Comparison of ENCODE assay signal across 21 mouse cellular contexts in genomic region chr12:87217596-87217995, GRCm38 (mm10). TPM values are rescaled to one million over a fixed set of nuclear protein-coding genes. Genes with fewer than 3 reads are reported as not detected.
DNase-seq lines count a peak whose midpoint lies in the region; ATAC-seq lines count a peak whose summit lies in the region.
"Had no signal": no experiment of that assay in that cellular context is flagged by ENCODE, and none has a peak within 500 bp of the region (broad histone marks: within the 10 kb centered on the region; RNA-seq: fewer than 3 reads in every experiment).

No protein-coding gene starts in this region.

- no peaks in the 10 kb centered on the region for H3K9me3 ChIP-seq in hindbrain, embryonic 13.5 days
- H3K9me3 ChIP-seq in embryonic facial prominence, embryonic 10.5 days, result no peaks in the 10 kb centered on the region
- H3K9me3 ChIP-seq: embryonic facial prominence, embryonic 13.5 days; embryonic facial prominence, embryonic 15.5 days; forebrain, embryonic 10.5 days; forebrain, embryonic 12.5 days had no signal

- H3K9ac ChIP-seq in hindbrain, embryonic 13.5 days, result no peak overlapping the region
- H3K9ac ChIP-seq: embryonic facial prominence, embryonic 13.5 days; embryonic facial prominence, embryonic 15.5 days; forebrain, embryonic 12.5 days had no signal

- DNase-seq in 3T3-L1 (ENCODE audit: low read depth, low spot score) (peak; percentile 21), 416B (ENCODE audit: low read depth) (peak; percentile 84), NIH3T3 (ENCODE audit: low read depth) (peak; percentile 21)
- no peak for DNase-seq in embryonic facial prominence, embryonic 10.5 days (ENCODE audit: low spot score)
- no peak for DNase-seq in gastrocnemius, postnatal 10 days
- DNase-seq: adrenal gland, adult 2 months; adrenal gland, postnatal 10 days; adrenal gland, postnatal 25 days; cerebellum, adult 11 months; cerebellum, adult 18-20 months; cerebellum, adult 9-10 months; cerebellum, postnatal 10 days; cerebellum, postnatal 25 days had no signal

- no peak overlapping the region for H3K4me2 ChIP-seq in hindbrain, embryonic 13.5 days
- H3K4me2 ChIP-seq: embryonic facial prominence, embryonic 13.5 days; embryonic facial prominence, embryonic 15.5 days; forebrain, embryonic 12.5 days had no signal

- ATAC-seq in hindbrain, embryonic 13.5 days (ENCODE audit: low FRiP score), result no peak
- ATAC-seq: forebrain, embryonic 14.5 days; forebrain, embryonic 16.5 days had no signal

- H3K27me3 ChIP-seq in hindbrain, embryonic 13.5 days, result no peaks in the 10 kb centered on the region
- H3K27me3 ChIP-seq in embryonic facial prominence, embryonic 10.5 days (replicated peaks; ENCODE audit: low read depth, poor library complexity, severe bottlenecking), result no peaks in the 10 kb centered on the region
- H3K27me3 ChIP-seq: embryonic facial prominence, embryonic 13.5 days; embryonic facial prominence, embryonic 15.5 days; forebrain, embryonic 12.5 days had no signal

- H3K36me3 ChIP-seq in hindbrain, embryonic 13.5 days, result no peaks in the 10 kb centered on the region
- H3K36me3 ChIP-seq in embryonic facial prominence, embryonic 10.5 days (replicated peaks), result no peaks in the 10 kb centered on the region
- H3K36me3 ChIP-seq: embryonic facial prominence, embryonic 13.5 days; embryonic facial prominence, embryonic 15.5 days; forebrain, embryonic 10.5 days; forebrain, embryonic 12.5 days had no signal

- H3K4me3 ChIP-seq in hindbrain, embryonic 13.5 days, result no peak overlapping the region
- no peak overlapping the region for H3K4me3 ChIP-seq in embryonic facial prominence, embryonic 10.5 days
- H3K4me3 ChIP-seq: embryonic facial prominence, embryonic 13.5 days; embryonic facial prominence, embryonic 15.5 days; erythroblast, embryonic 14.5 days; forebrain, embryonic 10.5 days; forebrain, embryonic 12.5 days had no signal

- no peaks in the 10 kb centered on the region for H3K4me1 ChIP-seq in hindbrain, embryonic 13.5 days (replicated peaks)
- H3K4me1 ChIP-seq in embryonic facial prominence, embryonic 10.5 days, result peaks cover 4% of the 10 kb centered on the region; the same call in 1 of the 2 replicates
- H3K4me1 ChIP-seq: embryonic facial prominence, embryonic 15.5 days had no signal

- H3K27ac ChIP-seq in hindbrain, embryonic 13.5 days, result no peak overlapping the region
- H3K27ac ChIP-seq in embryonic facial prominence, embryonic 10.5 days (replicated peaks), result no peak overlapping the region
- H3K27ac ChIP-seq: embryonic facial prominence, embryonic 13.5 days; embryonic facial prominence, embryonic 15.5 days; forebrain, embryonic 10.5 days; forebrain, embryonic 12.5 days had no signal

RNA-seq across cellular contexts. Expression of gene Tmed8, which starts 17.3 kb away (rescaled TPM):
- polyA plus RNA-seq in hindbrain, embryonic 13.5 days (2015; fragmentation: Nextera tagmentation; extraction: Ambion mirVana), result 4.1 and 4.2 TPM in 2 replicates
- polyA plus RNA-seq in embryonic facial prominence, embryonic 10.5 days (2016; fragmentation: Nextera tagmentation; extraction: Ambion mirVana), result 2.7 and 2.9 TPM in 2 replicates
- total RNA-seq in gastrocnemius, postnatal 10 days (2021), result 1 to 10 TPM; 2.4 to 3.5 TPM

RNA-seq across cellular contexts. Expression of gene Samd15, which starts 18.1 kb away (rescaled TPM):
- 1.7 and 2.4 TPM in 2 replicates for polyA plus RNA-seq in hindbrain, embryonic 13.5 days (2015; fragmentation: Nextera tagmentation; extraction: Ambion mirVana)
- 1.5 and 1.7 TPM in 2 replicates for polyA plus RNA-seq in embryonic facial prominence, embryonic 10.5 days (2016; fragmentation: Nextera tagmentation; extraction: Ambion mirVana)
- total RNA-seq in gastrocnemius, postnatal 10 days (2021), result under 1 TPM; 0.14 to 0.50 TPM
- polyA plus RNA-seq: erythroblast, embryonic 14.5 days had no signal

RNA-seq across cellular contexts. Expression of gene Noxred1, which starts 20.9 kb away (rescaled TPM):
- 1.6 and 2.1 TPM in 2 replicates for polyA plus RNA-seq in hindbrain, embryonic 13.5 days (2015; fragmentation: Nextera tagmentation; extraction: Ambion mirVana)
- polyA plus RNA-seq in embryonic facial prominence, embryonic 10.5 days (2016; fragmentation: Nextera tagmentation; extraction: Ambion mirVana), result 1.0 and 1.5 TPM in 2 replicates
- under 1 TPM in 1 of 2 experiments, not detected in 1; 0.27 TPM for total RNA-seq in gastrocnemius, postnatal 10 days (2021)
- polyA plus RNA-seq: adrenal gland, adult 2 months had no signal

RNA-seq across cellular contexts. Expression of gene Vipas39, which starts 48.5 kb away (rescaled TPM):
- 57.7 and 62.4 TPM in 2 replicates for polyA plus RNA-seq in hindbrain, embryonic 13.5 days (2015; fragmentation: Nextera tagmentation; extraction: Ambion mirVana)
- 54.9 and 56.5 TPM in 2 replicates for polyA plus RNA-seq in embryonic facial prominence, embryonic 10.5 days (2016; fragmentation: Nextera tagmentation; extraction: Ambion mirVana)
- 10 to 100 TPM; 12.1 to 14.5 TPM for total RNA-seq in gastrocnemius, postnatal 10 days (2021)

RNA-seq across cellular contexts. Expression of gene Ahsa1, which starts 48.7 kb away (rescaled TPM):
- 193 and 214 TPM in 2 replicates for polyA plus RNA-seq in hindbrain, embryonic 13.5 days (2015; fragmentation: Nextera tagmentation; extraction: Ambion mirVana)
- polyA plus RNA-seq in embryonic facial prominence, embryonic 10.5 days (2016; fragmentation: Nextera tagmentation; extraction: Ambion mirVana), result 294 and 305 TPM in 2 replicates
- 100 to 1,000 TPM; 104 to 108 TPM for total RNA-seq in gastrocnemius, postnatal 10 days (2021)

Comparison
In these comparisons a context has a peak if more than half of its experiments do, and no peak if none do; other contexts are left out.
1. DNase-seq: peak in 3T3-L1 (single experiment), 416B (single experiment) and NIH3T3 (single experiment); none in embryonic facial prominence, embryonic 10.5 days (single experiment) and gastrocnemius, postnatal 10 days (single experiment).